Mouse (Mus musculus) liver, postnatal 0 days (tissue): ENCODE results near the gene Actl10. TPM values are rescaled to one million over a fixed set of nuclear protein-coding genes. Genes with fewer than 3 reads are reported as not detected.

Source experiments
- ATAC-seq: fragments of 200-750 bp; cut with Nextera tagmentation; 2 replicates; pipeline ENCODE4 v1.8.0; 2017; ENCODE audit warnings: mild to moderate bottlenecking, moderate library complexity
- DNase-seq: peaks from one replicate; pipeline ENCODE4 v3.0.0-alpha.2; 2016
- H3K27ac ChIP-seq: fragments of 300-500 bp; sonication (generic); 2 replicates; pipeline ENCODE4 v1.5.1; 2014; ENCODE audit warnings: antibody characterized with exemption, moderate library complexity, mild to moderate bottlenecking, low read depth
- H3K27me3 ChIP-seq: fragments of 300-500 bp; sonication (generic); 2 replicates; pipeline ENCODE4 v1.6.1; 2014; ENCODE audit warnings: low read length, control low read depth, mixed read lengths; ENCODE audit not compliant: insufficient read depth
- H3K36me3 ChIP-seq: fragments of 300-500 bp; sonication (generic); replicated peaks from 2 replicates; pipeline ENCODE4 v1.6.1; 2014; ENCODE audit warnings: mild to moderate bottlenecking, control low read depth, low read length, moderate library complexity, mixed read lengths; ENCODE audit not compliant: insufficient read depth
- H3K4me1 ChIP-seq: fragments of 300-500 bp; sonication (generic); 2 replicates; pipeline ENCODE4 v1.6.1; 2014; ENCODE audit warnings: antibody characterized with exemption, mild to moderate bottlenecking, control low read depth; ENCODE audit not compliant: insufficient read depth
- H3K4me2 ChIP-seq: fragments of 300-500 bp; sonication (generic); 2 replicates; pipeline ENCODE4 v1.6.1; 2014; ENCODE audit warnings: low read depth, mild to moderate bottlenecking, low read length, moderate library complexity, mixed read lengths
- H3K4me3 ChIP-seq: fragments of 300-500 bp; sonication (generic); 2 replicates; pipeline ENCODE4 v1.5.1; 2014; ENCODE audit warnings: low read depth, low read length
- H3K9ac ChIP-seq: fragments of 300-500 bp; sonication (generic); replicated peaks from 2 replicates; pipeline ENCODE4 v1.6.1; 2014; ENCODE audit warnings: mild to moderate bottlenecking, moderate library complexity
- H3K9me3 ChIP-seq: fragments of 300-500 bp; sonication (generic); 2 replicates; pipeline ENCODE4 v1.6.1; 2016; ENCODE audit warnings: mild to moderate bottlenecking, control low read depth, low read length, mixed read lengths
- CTCF ChIP-seq: sonication (generic); IDR thresholded peaks from 2 replicates; pipeline ENCODE4 v1.5.1; 2016; ENCODE audit warnings: antibody characterized with exemption, low read depth
- EP300 ChIP-seq: IDR thresholded peaks from 2 replicates; pipeline ENCODE4 v1.6.1; 2016; ENCODE audit warnings: antibody characterized with exemption, low read depth, mild to moderate bottlenecking
- WGBS: fragments of 180-500 bp; shearing (Covaris S2); extraction: QIAGEN DNeasy Blood & Tissue Kit; methylation state at CpG from one replicate; pipeline ENCODE4 v1.1.7; 2014; ENCODE audit not compliant: insufficient replicate concordance; 5-methylcytosine and 5-hydroxymethylcytosine counted together
- polyA plus RNA-seq: library from polyadenylated mRNA; unstranded; fragments of >200 nt; fragmentation: Nextera tagmentation; extraction: Ambion mirVana; gene quantifications from 2 replicates; pipeline ENCODE4 v1.2.1, GENCODE M21; 2015

Actl10 gene
- polyA plus RNA-seq, 1 experiment from 2014 or later, result 0.07 TPM

GRCm38 (mm10) chr2:154555235-154555634 lies 3.7 kb downstream of the Actl10 start:
- no peak for TF ChIP-seq EP300
- TF ChIP-seq CTCF, result no peak
- Histone ChIP-seq H3K4me3 (no peak overlapping the region), H3K9me3 (no peaks in the 10 kb centered on the region), H3K27ac (no peak overlapping the region), H3K36me3 (no peaks in the 10 kb centered on the region), H3K9ac (no peak overlapping the region), H3K27me3 (peaks cover 17% of the 10 kb centered on the region; the same call in 1 of the 2 replicates), H3K4me1 (peaks cover 26% of the 10 kb centered on the region), H3K4me2 (no peak overlapping the region)
- WGBS, result 93% methylated on average over 6 of the region's 6 CpGs
- DNase-seq (no peak), ATAC-seq (no peak)

- Histone ChIP-seq H3K36me3 (peaks cover 15% of the 10 kb centered on the region), H3K27me3 (no peaks in the 10 kb centered on the region), H3K9me3 (no peaks in the 10 kb centered on the region), H3K4me3 (no peak overlapping the region), H3K27ac (no peak overlapping the region), H3K4me1 (peaks cover 20% of the 10 kb centered on the region), H3K9ac (no peak overlapping the region), H3K4me2 (no peak overlapping the region)
- ATAC-seq (no peak), DNase-seq (no peak)
- WGBS, result 56% methylated on average over 5 of the region's 5 CpGs
- TF ChIP-seq CTCF, result no peak
- TF ChIP-seq EP300, result no peak
Measured at GRCm38 (mm10) chr2:154557184-154557832, 5.7 kb downstream of the Actl10 start.

DNA sequence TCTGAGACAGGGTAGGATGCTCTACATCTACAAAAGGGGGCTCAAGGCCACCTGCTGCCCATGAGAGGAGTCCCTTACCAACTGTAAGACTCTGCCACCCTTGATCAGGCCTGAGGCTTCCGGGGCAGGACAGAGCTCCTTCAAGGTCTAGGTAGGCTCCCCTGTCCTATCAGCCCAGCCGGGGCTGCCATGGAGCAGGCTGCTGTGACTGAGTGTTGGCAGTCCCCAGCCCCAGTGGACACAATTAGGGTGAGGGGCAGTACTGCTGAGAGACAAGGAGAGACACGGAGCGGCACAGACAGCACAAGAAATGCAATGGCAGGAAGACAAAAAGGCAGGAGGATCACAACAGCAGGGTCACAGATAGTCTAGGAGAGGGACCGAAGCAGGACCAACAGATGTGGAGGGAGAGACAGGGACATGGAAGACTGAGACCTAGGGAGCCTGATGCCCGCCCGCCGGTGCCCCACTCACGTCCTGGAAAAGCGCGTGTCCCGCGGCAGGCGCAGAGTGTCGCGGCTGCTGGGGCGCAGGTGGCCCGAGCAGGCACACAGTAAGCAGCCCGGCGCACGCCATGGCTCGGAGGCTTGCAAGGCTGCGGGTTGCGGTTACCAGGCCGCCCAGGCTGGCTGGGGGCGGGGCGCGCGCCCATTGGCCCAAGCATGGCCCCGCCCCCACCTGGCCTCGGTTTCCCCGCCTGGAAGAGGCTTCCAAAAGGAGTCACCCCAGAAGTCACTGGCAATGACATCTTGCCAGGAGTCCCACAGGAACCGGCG lies 6.9 kb downstream of the Actl10 start, which contains the start of gene Necab3:
TSS of gene Necab3 (minus strand) at position 627 of the 776 bp plus-strand sequence.
- peaks cover 25% of the 10 kb centered on the region for H3K36me3 ChIP-seq
- H3K9ac ChIP-seq, result peak within 1 kb of the TSS; percentile 50
- 9% methylated on average over 26 of the region's 34 CpGs for WGBS
- no peaks in the 10 kb centered on the region for H3K9me3 ChIP-seq
- H3K27me3 ChIP-seq, result no peaks in the 10 kb centered on the region
- H3K27ac ChIP-seq, result no peak within 1 kb of the TSS
- TF ChIP-seq CTCF (no peak), EP300 (no peak)
- peak; percentile 77 for ATAC-seq
- H3K4me3 ChIP-seq, result peak within 1 kb of the TSS; percentile 34
- DNase-seq, result peak; percentile 63
- H3K4me1 ChIP-seq, result peaks cover 15% of the 10 kb centered on the region
- peak within 1 kb of the TSS; percentile 69 for H3K4me2 ChIP-seq

DNA sequence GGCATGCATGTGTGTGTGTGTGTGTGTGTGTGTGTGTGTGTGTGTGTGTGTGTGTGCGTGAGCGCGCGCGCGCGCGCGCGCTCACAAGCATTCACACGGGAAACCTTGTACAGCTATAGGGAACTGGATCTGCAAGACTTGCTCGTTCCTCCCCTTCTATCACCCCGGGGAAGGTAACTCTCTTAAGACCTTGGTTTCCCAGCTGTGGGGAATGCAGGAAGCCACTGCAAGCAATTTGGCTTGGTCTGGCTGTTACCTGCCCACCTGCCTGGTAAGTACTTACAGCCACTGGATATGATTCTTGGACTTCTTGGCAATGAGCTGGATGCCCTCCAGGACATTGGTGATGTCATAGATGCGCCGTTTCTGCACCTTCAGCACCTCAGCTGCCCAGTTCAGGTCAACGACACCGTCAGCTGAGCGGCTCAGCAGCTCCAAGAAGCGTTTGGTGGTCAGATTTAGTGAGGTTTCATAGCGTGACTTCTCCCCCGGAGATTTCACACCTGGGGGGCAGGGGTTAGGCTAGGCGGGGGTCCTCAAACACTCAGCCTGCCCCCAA lies 12.1 kb downstream of the Actl10 start:
- no peak overlapping the region for H3K27ac ChIP-seq
- no peak overlapping the region for H3K4me3 ChIP-seq
- peaks cover 29% of the 10 kb centered on the region for H3K4me1 ChIP-seq
- 92% methylated on average over 22 of the region's 22 CpGs for WGBS
- no peak for TF ChIP-seq CTCF
- TF ChIP-seq EP300, result no peak
- no peak overlapping the region for H3K4me2 ChIP-seq
- ATAC-seq, result no peak
- H3K36me3 ChIP-seq, result peaks cover 35% of the 10 kb centered on the region
- H3K27me3 ChIP-seq, result no peaks in the 10 kb centered on the region
- no peaks in the 10 kb centered on the region for H3K9me3 ChIP-seq
- no peak overlapping the region for H3K9ac ChIP-seq
- no peak for DNase-seq

DNA sequence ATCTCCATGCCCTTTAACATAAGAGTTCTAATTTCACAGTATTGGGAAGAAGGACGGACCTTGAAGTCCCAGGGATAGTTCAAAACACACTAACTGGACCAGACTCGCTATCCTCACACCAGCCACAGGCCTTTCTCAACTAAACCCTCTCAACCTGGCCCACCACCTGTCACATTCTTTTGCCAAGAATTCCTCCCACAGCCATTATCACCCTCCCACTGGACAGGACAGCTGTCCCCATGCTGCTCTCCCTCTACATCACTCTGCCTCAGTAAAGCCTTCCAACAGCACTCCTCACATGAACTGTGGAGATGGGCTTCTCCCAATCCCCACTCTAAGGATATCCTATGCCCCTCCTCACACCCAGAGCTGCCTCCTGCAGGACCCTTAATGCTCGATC lies 14.0 kb downstream of the Actl10 start:
- ATAC-seq, result no peak
- TF ChIP-seq EP300 (no peak), CTCF (no peak)
- H3K27ac ChIP-seq, result no peak overlapping the region
- H3K27me3 ChIP-seq, result no peaks in the 10 kb centered on the region
- peaks cover 32% of the 10 kb centered on the region for H3K36me3 ChIP-seq
- H3K4me1 ChIP-seq, result peaks cover 33% of the 10 kb centered on the region
- no peaks in the 10 kb centered on the region for H3K9me3 ChIP-seq
- H3K4me3 ChIP-seq, result no peak overlapping the region
- no peak overlapping the region for H3K4me2 ChIP-seq
- H3K9ac ChIP-seq, result no peak overlapping the region; the same call in 1 of the 2 replicates
- DNase-seq, result no peak
- WGBS, result 93% methylated on average over 3 of the region's 3 CpGs

- no peaks in the 10 kb centered on the region for H3K9me3 ChIP-seq
- peak overlapping the region; percentile 44 for H3K9ac ChIP-seq
- no peak overlapping the region for H3K4me3 ChIP-seq
- H3K27me3 ChIP-seq, result no peaks in the 10 kb centered on the region
- WGBS, result 73% methylated on average over 8 of the region's 8 CpGs
- H3K4me2 ChIP-seq, result peak overlapping the region; percentile 22; the same call in 1 of the 2 replicates
- peaks cover 23% of the 10 kb centered on the region for H3K36me3 ChIP-seq
- peaks cover 40% of the 10 kb centered on the region for H3K4me1 ChIP-seq
- ATAC-seq, result no peak
- no peak overlapping the region for H3K27ac ChIP-seq
- TF ChIP-seq EP300, result no peak
- TF ChIP-seq CTCF, result no peak
- DNase-seq, result no peak
Measured at GRCm38 (mm10) chr2:154566641-154567040, 15.1 kb downstream of the Actl10 start.
